Mouse (Mus musculus): ENCODE results near the gene Ddx27. TPM values are rescaled to one million over a fixed set of nuclear protein-coding genes. Genes with fewer than 3 reads are reported as not detected.

Ddx27 gene
- total RNA-seq, 2 experiments from 2014 or later, result 32.0 to 42.5 TPM

DNA sequence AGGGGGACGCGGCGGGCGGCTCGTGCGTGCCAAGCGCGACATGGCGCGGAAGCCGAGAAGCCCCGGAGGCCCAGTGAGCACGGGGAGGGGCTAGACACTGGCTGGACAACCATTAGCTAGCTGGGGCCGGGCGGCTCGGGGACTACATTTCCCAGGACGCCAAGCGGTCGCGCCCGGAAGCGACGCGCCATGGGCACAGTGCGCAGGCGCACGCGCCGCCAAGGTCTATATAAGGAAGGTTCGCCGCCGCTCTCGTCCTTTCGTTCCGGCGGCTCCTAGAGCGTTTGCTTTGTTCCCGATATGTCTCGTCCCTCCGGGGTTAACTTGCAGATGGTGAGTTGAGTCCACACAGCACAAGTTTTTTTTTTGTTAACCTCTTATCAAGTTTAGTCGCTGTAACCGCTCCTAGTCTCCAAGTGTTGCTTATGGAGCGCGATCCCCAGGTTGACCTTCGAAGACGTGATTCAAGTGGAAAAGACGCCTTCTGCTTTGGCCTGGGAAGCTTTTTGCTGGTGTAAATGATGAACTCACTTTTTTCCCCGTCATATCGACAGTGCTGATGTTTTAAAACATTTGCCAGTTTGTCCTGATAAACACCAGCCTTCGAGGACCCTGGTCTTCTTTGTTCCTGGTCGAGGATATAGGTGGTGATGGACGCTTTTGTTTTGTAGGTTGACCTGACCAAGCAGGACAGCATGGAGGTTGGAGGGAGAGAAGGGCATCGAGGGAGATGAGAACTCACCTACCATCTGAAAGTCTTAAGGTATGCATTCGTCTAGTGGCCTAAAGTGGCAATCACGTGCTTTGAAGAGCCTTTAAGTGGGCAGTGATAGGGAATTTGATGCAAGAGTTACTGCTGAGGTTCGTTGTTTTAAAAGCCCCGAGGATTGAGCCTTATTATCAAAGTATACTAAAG is 48.2 kb downstream of the Ddx27 start, which contains the start of gene Znfx1:
Znfx1 (minus strand) TSS at position 51 of the 916 bp plus-strand sequence.
- DNase-seq, result peak; percentile 95

DNA sequence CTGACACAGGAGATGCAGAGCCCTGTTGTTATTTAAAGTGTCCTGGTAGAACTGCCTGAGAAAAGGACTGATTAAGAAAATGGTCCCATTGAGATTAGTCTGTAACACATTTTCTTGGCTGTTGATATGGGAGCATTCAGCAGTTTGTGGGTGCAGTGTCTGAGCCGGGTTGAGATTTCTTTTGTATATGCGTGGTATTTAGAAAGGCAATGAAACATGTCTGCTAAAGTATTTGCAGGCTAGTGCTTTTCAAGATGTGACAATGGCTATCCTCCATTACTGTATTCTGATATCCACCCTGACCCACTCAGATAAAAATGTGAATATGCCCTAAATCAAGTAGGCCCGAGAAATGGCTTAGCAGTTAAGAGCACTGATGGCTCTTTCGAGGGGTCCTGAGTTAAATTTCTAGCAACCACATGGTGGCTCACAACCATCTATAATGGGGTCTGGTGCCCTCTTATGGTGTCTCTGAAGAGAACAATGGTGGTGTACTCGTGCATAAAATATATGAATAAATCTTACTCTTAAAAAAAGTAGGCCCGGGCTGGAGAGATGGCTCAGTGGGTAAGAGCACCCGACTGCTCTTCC is 49.0 kb downstream of the Ddx27 start:
- no peak for DNase-seq

DNA sequence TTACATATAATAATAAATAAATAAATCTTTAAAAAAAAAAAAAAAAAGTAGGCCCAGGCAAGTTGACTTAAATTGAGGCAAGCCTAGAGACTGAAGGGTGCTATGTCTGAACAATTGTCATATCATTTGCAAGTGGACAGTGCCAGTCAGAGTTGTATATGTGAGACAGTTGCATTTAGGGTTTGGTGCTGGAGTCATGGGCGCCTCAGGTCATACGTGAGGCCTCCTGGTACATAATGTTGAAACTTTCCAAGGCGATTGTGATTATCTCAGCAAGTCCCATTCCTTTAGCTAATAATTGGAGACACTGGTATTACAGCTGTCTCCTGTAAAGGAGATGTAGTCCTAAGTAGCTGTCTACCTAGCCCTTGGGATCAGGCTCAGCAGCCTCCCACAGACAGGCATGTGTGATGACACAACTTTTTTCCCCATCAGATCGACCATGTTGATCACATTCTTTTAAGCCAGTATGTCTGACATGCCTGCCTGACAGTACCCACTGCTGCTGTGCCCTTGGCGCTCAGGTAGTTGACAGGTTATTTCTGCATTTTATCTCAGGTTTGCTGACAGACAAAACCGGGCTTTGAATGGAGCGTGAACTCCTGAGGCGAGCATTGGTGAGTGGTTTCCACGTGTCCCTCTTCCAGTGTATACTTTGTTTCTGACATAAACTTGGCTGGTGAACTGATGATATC is 49.8 kb downstream of the Ddx27 start:
- no peak for DNase-seq

DNA sequence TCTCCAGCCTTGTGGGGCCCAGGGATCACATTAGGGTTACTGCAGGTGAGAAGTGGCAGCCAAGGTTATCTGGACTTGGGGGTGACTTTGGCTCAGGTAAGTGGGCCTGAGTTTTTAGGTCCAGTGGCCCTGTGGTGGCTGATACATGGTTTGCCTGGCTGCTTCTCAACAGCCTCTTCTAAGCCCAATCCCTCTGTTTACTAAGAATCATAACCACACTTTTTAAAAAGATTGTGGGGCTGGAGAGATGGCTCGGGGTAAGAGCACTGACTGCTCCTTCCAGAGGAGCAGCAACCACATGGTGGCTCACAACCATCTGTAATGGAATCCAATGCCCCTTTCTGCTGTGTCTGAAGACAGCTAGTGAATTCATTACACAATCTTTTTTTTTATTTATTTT is 51.0 kb downstream of the Ddx27 start:
- no peak for DNase-seq

DNA sequence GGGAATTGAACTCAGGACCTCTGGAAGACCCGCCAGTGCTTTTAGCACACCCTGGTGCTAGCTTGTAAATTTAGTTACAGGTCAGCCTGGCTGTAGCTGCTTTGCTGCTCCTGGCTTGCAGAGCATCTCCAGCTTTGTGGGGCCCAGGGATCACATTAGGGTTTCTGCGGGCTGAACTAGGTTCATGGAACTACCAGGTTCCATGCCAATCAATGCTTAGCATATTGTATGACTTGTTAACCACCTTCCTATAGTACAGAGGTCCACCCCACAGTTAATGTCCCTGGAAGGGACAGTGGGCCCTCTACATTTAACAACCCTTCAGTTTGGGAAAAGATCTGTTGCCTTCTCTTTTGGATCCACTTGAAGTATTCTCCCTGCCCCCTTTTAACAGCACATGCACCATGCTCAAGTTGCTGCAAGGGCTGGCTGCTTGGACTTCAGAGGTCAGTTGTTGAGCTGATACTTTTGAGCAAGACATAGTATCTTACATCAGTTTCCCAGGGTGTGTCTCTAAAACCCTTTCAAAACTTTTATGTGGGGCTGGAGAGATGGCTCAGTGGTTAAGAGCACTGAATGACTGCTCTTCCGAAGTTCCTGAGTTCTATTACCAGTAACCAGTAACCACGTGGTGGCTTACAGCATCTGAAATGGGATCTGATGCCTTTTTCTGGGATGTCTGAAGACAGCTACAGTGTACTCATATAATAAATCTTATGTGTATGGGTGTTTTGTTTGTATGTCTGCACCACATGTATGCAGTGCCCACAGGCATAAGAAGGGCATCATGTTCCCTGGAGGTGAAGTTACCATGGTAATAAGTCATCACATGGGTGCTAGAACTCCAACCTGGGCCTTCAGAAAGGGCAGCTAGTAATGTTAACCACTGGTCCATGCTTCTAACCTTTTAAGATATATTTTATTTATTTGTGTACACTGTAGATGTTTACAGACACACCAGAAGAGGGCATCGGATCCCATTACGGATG is 51.8 kb downstream of the Ddx27 start:
- DNase-seq, result no peak

DNA sequence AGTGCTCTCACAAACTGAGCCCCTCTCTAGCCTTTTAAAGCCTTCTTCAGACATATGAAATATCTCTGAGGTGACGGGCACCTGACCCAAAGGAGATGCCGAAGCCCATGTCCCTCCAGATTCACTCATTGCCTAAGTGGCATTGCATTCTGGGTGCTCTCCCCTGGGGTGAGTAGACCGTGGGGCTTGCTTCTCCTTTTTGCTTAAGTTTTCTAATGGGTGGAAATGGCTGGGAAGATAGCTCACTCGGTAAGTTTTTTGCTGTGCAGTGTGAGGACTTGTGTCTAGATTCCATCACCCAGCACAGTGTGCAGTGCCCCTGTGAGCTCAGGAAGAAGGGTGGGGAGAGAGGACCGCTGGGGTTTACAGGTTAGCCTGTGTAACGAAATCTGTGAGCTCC is 52.6 kb downstream of the Ddx27 start:
- no peak for DNase-seq

DNA sequence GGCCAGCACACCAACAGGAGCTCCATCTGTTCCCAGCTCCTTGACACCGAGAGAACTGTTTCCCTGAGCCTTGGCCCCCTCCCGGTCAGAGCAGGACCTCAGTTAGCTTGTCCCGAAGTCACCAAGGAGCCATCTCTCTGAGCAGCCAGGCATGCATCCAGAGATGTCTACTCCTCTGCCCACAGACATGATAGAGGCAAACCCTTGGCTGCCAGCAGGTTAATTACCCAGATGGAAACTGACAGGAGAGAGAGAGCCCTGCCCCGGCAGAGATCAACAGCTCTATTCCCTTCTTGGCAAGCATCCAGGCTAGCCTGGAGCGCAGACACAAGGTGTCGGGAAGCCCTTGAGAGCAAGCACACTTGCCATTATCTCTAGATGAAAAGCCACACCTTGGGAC is 55.3 kb downstream of the Ddx27 start:
- DNase-seq, result no peak

DNA sequence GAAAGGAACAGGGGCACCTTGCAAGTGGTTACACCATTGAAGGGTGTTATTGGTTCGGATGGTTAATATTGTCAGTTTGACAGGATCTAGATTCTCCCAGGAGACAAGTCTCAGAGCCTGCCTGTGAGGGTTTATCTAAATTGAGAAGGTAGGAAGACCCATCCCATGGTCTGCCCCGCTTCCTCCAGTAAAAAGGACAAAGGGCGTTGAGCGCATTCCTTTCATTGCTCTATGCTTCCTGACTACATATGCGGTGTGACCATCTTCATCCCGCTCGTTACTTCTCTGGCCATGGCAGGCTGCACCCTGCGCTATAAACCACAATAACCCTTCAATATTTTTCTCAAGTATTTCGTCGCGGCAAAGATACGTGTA is 56.3 kb downstream of the Ddx27 start:
- no peak for DNase-seq

DNA sequence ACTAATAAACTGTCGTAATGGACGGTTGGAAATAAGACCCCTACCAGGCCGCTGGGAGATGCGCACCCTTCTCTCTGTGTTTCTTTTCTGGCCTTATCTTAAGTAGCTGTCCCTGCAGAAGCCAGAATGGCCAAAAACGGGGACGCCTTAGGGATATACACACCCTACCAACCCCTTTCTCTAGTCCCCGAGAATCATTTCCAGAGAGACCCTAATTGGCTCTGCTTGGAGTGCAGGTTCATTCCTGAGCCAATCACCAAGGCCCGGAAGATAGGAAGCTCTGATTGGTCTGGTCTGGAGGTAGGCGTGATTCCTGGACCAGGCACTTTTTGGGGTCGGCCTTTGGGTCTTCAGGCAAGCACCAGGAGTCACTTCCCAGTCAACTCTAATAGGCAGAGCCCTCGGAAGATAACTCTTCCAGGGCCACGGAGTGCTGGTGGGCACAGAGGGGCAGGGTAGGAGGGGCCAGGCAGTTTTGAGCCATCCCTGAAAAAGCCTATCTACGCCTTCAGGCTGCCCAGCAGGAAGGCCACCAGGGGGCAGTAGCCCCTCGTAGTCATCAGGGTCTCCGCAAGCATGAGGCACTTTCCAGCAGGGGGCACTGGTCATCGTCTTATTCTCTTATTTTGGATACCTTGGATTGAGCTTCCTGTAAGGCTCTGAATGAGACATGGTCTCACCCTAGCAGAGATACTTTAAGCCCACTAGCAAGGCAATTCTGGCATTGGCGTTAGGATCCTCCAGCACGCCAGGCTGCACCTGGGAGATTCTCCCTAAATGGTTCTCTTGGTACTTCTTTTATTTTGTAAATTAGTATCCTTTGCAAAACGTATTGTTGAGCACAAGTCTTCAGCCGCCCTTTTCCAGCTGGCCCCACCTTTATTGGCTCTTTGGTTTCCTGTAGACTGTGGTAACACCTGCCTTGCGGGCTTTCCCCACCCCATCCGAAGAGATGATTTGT is 56.9 kb downstream of the Ddx27 start:
- DNase-seq, result peak; percentile 93 to 98

DNA sequence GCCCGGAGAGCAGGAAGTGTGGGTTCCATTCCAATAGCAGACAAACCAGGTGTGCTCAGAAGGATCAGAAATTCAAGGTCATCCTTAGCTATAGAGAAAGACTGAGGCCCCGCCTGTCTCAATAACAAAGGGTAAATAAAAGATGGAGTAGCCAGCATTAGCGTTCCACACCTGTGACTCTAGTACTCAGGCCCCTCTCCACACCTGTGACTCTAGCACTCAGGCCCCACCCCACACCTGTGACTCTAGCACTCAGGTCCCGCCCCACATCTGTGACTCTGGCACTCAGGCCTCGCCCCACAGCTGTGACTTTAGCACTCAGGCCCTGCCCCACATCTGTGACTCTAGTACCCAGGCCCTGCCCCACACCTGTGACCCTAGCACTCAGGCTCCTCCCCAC is 59.6 kb downstream of the Ddx27 start:
- DNase-seq, result no peak

DNA sequence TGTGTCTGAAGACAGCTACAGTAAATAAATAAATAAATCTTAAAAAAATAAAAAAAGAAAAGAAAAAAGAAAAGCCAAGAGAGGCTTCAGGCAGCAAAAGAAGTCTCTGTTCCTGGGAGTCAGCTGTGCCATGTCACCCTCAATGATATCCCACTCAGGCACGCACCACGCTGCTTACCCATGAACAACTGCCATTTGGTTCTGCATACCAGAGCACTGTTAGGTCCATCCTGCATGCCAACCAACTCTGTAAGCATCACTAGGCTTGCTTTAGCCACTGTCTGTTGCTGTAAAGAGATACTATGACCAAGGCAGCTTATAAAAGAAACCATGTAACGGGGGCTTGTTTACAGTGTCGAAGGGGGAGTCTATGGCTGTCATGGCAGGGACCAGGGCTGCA is 61.4 kb downstream of the Ddx27 start:
- no peak for DNase-seq

DNA sequence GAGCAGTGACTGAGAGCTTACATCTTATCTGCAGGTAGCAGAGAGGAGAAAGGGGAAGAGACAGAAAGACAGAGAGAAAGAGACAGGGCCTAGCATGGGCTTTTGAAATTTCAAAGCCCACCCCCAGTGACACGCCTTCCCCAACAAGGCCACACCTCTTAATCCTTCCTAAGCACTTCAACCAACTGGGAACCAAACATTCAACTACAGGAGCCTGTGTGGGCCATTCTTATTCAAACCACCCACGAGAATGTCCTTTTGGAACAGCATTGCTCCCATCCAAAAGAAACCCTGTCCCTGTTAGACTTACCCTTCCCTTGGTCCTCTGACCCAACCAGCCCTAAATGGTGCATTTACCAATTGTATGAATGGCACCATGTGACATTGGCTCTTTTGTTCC is 61.8 kb downstream of the Ddx27 start:
- no peak for DNase-seq

DNA sequence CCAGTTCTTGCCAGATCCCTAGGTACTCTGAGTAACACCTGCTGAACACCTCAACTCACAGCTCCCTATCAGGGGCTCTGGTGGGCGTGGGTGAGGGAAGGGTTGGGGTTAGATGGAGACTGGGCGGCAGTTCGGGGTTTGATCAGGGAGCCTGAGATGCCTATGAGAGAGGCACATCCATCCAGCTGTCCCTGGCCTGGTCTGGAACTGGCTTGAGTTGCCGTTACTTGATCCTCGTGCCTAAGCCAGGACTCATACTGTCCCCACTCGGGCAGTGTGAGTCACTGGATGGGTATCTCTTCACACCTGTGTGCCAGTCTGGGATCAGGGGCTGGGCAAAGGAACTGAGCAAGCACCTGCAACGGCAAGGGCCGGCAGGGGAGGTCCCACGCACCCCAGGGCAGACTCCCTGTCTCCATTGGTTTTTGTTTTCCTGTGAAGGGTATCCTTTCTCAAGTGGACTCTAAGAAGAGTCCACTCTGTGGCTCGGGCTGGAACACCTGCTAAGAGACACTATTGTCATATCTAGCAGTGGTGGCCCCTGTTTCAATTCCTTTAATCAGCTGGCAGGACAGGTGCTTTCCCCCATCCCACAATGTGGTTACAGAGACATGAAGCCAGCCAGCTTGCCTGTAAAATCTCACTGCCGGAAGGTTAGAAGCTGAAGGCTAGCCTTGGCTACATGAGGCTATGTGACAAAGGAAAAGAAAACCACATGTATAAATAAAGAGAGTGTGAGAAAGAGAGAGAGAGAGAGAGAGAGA is 62.4 kb downstream of the Ddx27 start:
- DNase-seq, result no peak

DNA sequence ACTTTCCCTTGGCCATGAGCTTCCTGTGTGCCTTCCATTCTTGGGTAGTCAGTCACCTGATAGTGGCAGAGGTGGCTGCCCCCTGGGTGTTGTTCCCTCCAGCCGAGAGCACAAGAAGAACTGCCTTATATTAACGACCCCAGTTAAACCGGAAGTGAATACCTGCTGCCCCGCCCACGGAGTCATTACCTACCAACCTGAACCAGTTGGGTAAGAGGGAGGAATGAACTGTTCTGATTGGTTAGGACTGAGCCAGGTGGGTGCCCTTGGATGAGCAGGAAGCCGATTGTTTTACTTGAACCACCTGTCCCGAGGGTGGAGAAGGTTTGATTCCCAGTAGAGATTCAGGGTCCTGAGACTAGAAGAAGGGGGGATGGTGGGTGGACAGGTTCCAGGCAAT is 63.5 kb downstream of the Ddx27 start:
- DNase-seq, result no peak

DNA sequence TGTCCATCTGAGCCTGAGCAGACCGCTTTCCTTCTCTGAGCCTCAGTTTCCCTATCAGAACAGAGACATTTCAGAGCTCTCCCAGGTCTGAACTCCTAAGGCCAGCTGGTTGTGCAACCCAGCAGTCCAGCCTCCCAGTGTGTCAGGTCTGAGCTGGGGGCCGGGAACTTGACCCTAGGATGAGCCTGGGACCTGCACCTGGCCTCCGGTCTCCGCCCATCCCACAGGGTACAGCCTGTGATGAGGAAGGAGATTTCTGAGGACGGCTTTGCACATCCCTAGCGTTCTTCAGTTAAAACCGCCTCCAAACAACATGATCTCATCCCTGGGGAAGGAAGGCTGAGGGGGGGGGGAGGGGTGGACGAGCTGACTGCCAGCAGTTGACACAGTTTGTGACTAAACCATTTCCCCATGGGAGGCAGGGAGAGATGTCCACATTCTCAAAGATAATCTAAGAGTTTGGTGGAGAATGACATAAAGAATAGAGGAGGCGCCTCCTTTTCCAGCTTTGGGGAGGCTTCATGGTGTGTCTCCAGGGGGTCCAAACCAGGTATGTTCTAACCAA is 64.0 kb downstream of the Ddx27 start:
- no peak for DNase-seq

DNA sequence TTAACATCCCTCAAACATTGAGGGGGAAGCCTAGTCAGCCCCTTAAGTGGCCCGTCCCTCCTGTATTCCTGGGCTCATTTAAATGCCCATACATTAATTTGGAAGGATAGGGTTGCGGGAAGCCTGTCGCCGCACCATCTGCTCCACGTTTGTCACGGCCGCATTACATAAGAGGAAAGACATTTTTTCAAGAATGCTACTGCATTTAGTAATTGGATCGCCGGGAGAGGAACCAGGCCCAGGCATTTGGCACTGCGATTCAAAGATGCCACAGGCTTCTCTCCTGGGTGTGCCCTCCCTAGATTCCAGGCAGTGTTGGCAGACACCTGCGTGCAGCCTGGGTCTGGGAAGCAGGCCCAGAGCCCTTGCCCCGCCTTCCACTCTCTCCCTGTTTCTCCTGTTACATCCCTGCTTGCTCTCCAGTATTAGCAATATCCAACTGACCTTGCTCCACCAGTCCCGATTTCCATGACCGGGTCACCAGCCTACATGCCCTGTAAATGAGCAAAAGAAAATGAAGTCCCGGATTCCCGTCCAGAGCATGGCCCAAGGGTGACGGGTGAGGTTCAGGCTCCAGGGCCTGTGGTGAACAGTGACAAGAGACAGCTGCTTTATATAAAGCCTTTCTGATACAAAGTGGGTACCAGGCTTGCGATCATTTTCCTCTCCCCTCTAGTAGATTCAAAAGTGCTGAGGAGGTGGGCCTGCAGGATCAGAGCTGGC is 64.7 kb downstream of the Ddx27 start:
- no peak for DNase-seq

DNA sequence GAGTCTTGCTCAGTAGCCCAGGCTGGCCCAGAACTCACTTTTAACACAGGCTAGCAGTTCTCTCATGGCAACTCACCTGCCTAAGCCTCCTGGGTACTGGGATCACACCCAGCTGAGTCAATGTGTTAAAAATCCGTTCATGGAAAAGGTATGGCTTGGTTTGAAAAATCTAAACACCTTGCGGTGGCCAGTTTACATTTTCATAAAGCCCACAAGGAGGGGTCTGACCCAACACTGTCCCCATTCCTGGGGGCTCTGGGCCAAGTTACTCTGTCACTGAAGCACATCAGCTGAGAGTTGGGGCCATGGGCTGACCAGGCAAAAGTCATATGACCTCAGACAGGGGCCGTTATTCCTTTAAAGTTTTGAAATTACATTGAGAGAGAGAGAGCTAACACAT is 65.4 kb downstream of the Ddx27 start:
- no peak for DNase-seq

DNA sequence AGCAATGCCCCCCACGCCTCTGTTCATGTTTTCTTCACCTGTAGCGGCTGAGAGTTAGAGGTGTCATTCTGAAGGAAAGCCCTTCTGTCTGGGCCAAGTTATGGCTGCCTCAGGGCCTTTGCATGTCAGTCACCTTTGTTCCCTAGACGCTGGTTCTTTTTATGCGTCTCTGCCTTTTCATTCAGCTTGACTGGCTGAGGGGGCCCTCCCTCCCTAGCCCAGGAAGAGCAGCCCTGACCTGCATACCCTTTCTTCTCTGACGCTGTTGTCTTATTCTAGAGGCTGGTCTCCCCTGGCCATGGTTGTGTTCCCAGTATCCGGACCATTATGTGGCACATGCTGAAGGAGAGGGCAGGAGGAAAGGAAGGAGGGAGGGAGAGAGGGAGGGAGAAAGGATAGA is 66.1 kb downstream of the Ddx27 start:
- no peak for DNase-seq

DNA sequence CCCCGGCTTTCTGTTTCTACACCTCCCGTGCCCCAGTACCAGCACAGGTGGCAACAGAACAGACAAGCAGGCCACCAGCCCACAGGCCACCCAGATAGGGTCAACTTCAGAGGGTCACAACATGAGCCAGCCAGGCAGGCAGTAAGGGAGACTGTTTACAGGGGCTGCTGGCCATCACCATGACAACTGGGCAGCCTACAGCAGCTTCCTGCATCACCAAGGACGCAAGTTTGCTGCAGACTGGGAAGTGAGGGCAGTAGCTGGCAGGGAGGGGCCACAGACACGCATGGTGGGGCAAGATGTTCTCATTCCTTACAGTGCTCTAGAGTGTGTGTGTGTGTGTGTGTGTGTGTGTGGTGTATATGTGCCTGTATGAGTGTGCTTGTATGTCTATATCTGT is 66.6 kb downstream of the Ddx27 start:
- DNase-seq, result peak in 1 of 2 experiments; percentile 23

Data from adrenal gland, postnatal 36 days (tissue).